Mouse (Mus musculus): ENCODE measurements around the gene 4933407L21Rik.

GRCm38 (mm10) chr1:85906892-85907291 is 21.4 kb upstream of the 4933407L21Rik start:
- no peak for TF ChIP-seq CTCF (IDR thresholded peaks at IDR 0.05; ENCODE audit: borderline replicate concordance, control insufficient read depth, extremely low read depth, insufficient read depth, low read length, poor library complexity)
- no peak for TF ChIP-seq POLR2A (IDR thresholded peaks at IDR 0.05; ENCODE audit: control insufficient read depth, extremely low read depth, insufficient read depth, low read length, poor library complexity)
